Mouse (Mus musculus) thymus, postnatal 0 days (tissue): Measurements from ENCODE around the gene Tmem69. TPM values are rescaled to one million over a fixed set of nuclear protein-coding genes. Genes with fewer than 3 reads are reported as not detected.

Source experiments
- polyA plus RNA-seq: library from polyadenylated mRNA; unstranded; fragments of >200 nt; fragmentation: Nextera tagmentation; extraction: Ambion mirVana; gene quantifications from 2 replicates; pipeline ENCODE4 v1.2.1, GENCODE M21; 2015

Gene Tmem69
- polyA plus RNA-seq, 1 experiment from 2014 or later, result 26.9 TPM

Other genes with a start within 250 kb of the Tmem69 start
- 5.3 and 7.0 TPM in 2 replicates for gene Mast2, start 91.8 kb downstream of the Tmem69 start, polyA plus RNA-seq
- gene Ipp, start 48.4 kb downstream of the Tmem69 start, polyA plus RNA-seq, result 22.5 and 23.4 TPM in 2 replicates
- 53.2 and 54.5 TPM in 2 replicates for gene Gpbp1l1, start 1.7 kb upstream of the Tmem69 start, polyA plus RNA-seq
- 3.8 and 4.1 TPM in 2 replicates for gene Ccdc17, start 40.7 kb upstream of the Tmem69 start, polyA plus RNA-seq
- 110 and 118 TPM in 2 replicates for gene Nasp, start 72.0 kb upstream of the Tmem69 start, polyA plus RNA-seq
- gene Akr1a1, start 95.7 kb upstream of the Tmem69 start, polyA plus RNA-seq, result 624 and 637 TPM in 2 replicates
- gene Prdx1, start 129.6 kb upstream of the Tmem69 start, polyA plus RNA-seq, result 1,118 and 1,206 TPM in 2 replicates
- 12.0 and 13.6 TPM in 2 replicates for gene Mmachc, start 152.5 kb upstream of the Tmem69 start, polyA plus RNA-seq
- gene Ccdc163, start 152.6 kb upstream of the Tmem69 start, polyA plus RNA-seq, result 21.5 and 23.7 TPM in 2 replicates
- 4.3 and 4.7 TPM in 2 replicates for gene Tesk2, start 165.0 kb upstream of the Tmem69 start, polyA plus RNA-seq